Mouse (Mus musculus) cerebellum, adult 2 months (tissue): Measurements from ENCODE around the gene Edn1. TPM values are rescaled to one million over a fixed set of nuclear protein-coding genes. Genes with fewer than 3 reads are reported as not detected.

Source experiments
- DNase-seq, 2 experiments: peaks; one replicate each; pipeline ENCODE4 v3.0.0; 2021
- H3K27ac ChIP-seq: fragments of 200-500 bp; 2 replicates; pipeline ENCODE4 v1.5.1; 2012; ENCODE audit warnings: low read length, control low read depth, inconsistent platforms; ENCODE audit not compliant: insufficient read depth
- H3K27me3 ChIP-seq: fragments of 200-500 bp; 2 replicates; pipeline ENCODE4 v1.6.1; 2012; ENCODE audit warnings: inconsistent platforms, mild to moderate bottlenecking, low read length, moderate library complexity; ENCODE audit not compliant: control insufficient read depth, insufficient read depth
- H3K4me1 ChIP-seq: fragments of 200-500 bp; 2 replicates; pipeline ENCODE4 v1.6.1; 2011; ENCODE audit warnings: low read length; ENCODE audit not compliant: control insufficient read depth, insufficient read depth
- H3K4me3 ChIP-seq: fragments of 200-500 bp; replicated peaks from 2 replicates; pipeline ENCODE3; 2011; ENCODE audit warnings: mild to moderate bottlenecking, low read depth, low read length, control low read depth; ENCODE audit not compliant: insufficient read depth
- CTCF ChIP-seq: fragments of 200-500 bp; IDR thresholded peaks from 2 replicates; pipeline ENCODE4 v1.5.1; 2011; ENCODE audit warnings: low read depth, mild to moderate bottlenecking, control low read depth, low read length, moderate library complexity, borderline replicate concordance; ENCODE audit not compliant: insufficient read depth
- POLR2A ChIP-seq: fragments of 200-500 bp; IDR thresholded peaks from 2 replicates; pipeline ENCODE4 v1.6.1; 2011; ENCODE audit warnings: low read length, control low read depth, borderline replicate concordance; ENCODE audit not compliant: insufficient read depth
- WGBS: fragments of 180-500 bp; shearing (Covaris S2); methylation state at CpG from one replicate; pipeline ENCODE4 v1.1.7; 2018; 5-methylcytosine and 5-hydroxymethylcytosine counted together
- polyA plus RNA-seq: library from polyadenylated mRNA; depleted of rRNA; stranded (reverse); fragments of >200 nt; gene quantifications from 2 replicates; pipeline ENCODE4 v1.2.3, GENCODE M21; 2012; rRNA removed

The Edn1 gene
- polyA plus RNA-seq, 1 experiment: 1.6 TPM

GRCm38 (mm10) chr13:42346414-42346813, 45.1 kb downstream of the Edn1 start:
- DNase-seq: no peak
- TF ChIP-seq CTCF (no peak), POLR2A (no peak)
- H3K4me3 ChIP-seq: no peak overlapping the region
- no peak overlapping the region for H3K27ac ChIP-seq
- 20% methylated on average over 7 of the region's 7 CpGs for WGBS
- no peaks in the 10 kb centered on the region for H3K4me1 ChIP-seq
- no peaks in the 10 kb centered on the region for H3K27me3 ChIP-seq

DNA sequence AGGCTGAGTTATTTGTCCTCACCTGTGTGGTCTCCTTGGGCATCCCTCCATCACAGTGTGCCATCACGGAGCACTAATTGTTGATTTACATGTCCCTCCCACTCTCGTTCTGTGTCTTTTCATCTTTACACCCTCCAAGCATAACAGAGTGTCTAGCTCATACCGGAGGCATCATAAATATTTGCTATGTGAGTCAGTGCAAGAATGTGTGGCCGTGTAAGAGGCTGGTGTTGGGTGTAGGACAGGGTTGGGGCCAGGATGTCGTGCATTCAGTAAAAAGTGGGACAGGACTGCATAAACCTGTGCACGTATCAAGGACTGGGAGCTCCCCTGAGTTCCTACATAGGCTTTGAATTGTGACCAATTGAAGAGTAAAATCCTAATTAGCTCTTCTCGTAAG, 50.4 kb downstream of the Edn1 start:
- Histone ChIP-seq H3K27me3 (no peaks in the 10 kb centered on the region), H3K27ac (no peak overlapping the region), H3K4me3 (no peak overlapping the region), H3K4me1 (no peaks in the 10 kb centered on the region)
- 71% methylated on average over 7 of the region's 7 CpGs for WGBS
- no peak for DNase-seq
- TF ChIP-seq POLR2A: no peak
- TF ChIP-seq CTCF: no peak

Other genes with a start within 250 kb of the Edn1 start
- gene Hivep1, start 249.5 kb upstream of the Edn1 start, polyA plus RNA-seq: 23.3 and 23.5 TPM in 2 replicates